Mouse (Mus musculus): ENCODE measurements at regions not wholly inside any gene's neighbourhood (a gene's known extent, or its start where the extent isn't known, plus 50 kb on each side); places are given as distances from the start of the nearest gene placed in this dataset.

GRCm38 (mm10) chr9:115526981-115527380 lies 216.8 kb upstream of the Stt3b start:
- TF ChIP-seq POLR2A (IDR thresholded peaks at IDR 0.05; ENCODE audit: insufficient read depth, low read length), result no peak
- no peak for TF ChIP-seq CTCF (IDR thresholded peaks at IDR 0.05; ENCODE audit: low read depth, low read length)

All from ES-Bruce4 (cell line).